Mouse (Mus musculus): ENCODE measurements at regions not wholly inside any gene's neighbourhood (a gene's known extent, or its start where the extent isn't known, plus 50 kb on each side); places are given as distances from the start of the nearest gene placed in this dataset.

DNA sequence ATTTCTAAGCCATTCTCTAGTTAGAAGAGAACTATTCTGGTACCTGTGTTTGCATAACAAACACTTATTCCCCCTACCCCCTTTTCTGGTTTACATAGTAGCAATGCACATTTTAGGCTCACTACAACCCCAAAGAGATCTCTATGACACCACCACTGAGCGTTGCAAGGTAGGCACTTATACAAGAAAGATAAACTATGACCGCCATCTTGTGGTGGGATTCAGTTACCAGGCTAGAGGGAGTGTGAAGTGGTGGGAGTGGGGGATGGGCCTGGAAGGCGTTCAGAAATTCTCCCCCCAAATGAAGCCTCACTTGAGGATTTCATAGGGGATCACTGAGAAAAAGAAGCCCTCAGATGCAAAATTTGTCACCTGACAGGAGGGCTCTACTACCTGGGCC lies 64.4 kb upstream of the Fst start:
- DNase-seq (ENCODE audit: low spot score) = no peak

- no peak for DNase-seq (ENCODE audit: low spot score)
Measured at GRCm38 (mm10) chr13:114526856-114527255, 68.1 kb upstream of the Fst start.

DNA sequence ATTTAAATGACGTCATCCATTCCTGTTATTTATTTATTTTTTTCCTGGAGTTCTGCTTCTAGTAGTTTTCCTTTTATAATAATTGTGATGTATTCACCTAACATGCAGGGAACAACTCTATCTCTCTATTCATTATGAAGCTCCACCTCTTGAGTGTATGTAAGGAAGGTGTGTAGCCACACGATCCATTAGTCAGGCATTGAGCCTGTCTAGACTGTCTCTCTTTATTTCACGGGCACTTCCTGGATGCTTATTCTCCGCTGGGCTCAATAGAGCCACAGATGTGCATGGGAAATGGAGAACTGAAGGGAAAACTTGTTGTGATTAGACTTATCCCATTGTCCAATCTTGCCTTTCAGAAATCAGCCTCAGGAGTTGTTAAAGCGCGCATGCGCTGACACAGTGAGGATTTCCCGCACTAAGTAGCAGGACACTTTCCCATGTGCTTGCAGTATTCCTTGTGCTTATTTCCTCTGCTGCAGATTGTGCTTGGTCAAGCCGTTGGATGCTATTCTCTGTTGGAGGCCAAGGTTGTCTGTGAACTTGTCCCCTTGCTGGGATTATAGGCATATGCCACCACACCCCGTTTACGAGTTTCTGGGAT lies 71.5 kb upstream of the Fst start:
- no peak for DNase-seq (ENCODE audit: low spot score)

DNA sequence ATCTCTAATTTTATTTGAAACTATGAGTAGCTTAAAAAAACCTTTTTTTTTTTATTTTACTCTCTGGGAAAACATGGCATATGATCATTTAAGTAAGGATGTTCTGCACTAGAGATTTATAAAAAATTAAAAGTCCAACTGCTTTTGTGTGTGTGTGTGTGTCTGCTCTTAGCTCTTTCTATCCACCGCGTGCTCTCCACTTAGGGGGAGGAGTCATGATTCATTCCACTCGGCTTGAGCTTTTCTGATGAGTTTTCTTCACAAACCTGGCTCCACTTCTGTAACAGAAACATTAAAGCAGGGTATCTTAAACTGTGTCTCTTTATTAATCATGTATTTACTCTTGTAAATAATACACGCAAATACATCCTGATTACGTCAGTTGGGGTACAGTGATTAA lies 73.0 kb upstream of the Fst start:
- no peak for DNase-seq (ENCODE audit: low spot score)

DNA sequence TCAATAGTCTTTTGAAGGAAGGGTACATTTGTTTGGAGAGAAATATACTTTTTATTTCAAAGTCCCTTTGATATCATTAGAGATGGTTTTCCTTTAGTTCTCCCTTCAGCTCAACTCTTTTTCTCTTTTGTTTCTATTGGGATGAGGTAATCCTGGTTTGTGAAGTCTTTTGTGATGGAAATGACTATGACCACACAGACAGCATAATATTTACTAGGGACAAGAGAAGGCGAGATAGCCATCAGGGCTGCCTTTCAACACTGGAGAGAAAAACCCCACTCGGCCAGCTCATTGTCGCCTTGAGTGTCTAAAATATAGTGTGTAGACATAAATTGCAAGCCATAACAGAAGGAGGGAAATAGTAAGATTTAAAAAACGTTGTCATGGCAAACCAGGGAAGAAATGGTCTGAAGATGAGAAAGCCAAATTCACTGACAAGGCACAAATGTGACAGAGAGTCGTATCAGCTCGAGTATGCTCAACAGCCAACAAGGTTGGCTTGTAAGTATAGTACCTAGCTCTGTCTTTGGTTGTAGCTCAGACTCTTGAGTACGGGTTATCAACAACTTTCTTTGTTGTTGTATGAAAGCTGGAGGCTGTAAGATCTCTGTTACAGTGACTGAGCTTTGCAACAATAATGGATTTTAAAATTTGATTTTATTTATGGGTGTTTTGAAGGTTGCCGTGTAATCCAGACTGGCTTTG lies 73.8 kb upstream of the Fst start:
- no peak for DNase-seq (ENCODE audit: low spot score)

DNA sequence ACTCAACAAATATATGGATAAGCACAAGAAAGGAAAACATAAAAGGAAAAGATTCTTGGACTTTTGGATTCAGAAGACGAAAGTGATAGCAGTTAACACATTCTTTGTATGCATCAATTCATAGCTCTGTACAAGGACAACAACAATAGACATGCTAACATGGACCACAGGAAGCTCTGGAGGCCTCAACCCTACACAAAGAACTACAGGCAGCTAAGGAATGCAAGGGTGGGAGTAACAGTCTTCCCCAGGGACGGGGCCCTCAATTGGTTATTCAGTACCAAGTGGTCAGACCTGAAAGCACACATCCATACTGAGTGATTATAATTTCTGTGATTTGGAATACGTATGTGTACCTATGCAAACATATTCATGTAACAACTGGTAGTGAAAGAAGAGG lies 75.8 kb upstream of the Fst start:
- no peak for DNase-seq (ENCODE audit: low spot score)

- no peak for DNase-seq (ENCODE audit: low spot score)
Measured at GRCm38 (mm10) chr13:114535721-114536120, 77.0 kb upstream of the Fst start.

GRCm38 (mm10) chr13:114571731-114572130 lies 113.0 kb upstream of the Fst start:
- no peak for DNase-seq (ENCODE audit: low spot score)

DNA sequence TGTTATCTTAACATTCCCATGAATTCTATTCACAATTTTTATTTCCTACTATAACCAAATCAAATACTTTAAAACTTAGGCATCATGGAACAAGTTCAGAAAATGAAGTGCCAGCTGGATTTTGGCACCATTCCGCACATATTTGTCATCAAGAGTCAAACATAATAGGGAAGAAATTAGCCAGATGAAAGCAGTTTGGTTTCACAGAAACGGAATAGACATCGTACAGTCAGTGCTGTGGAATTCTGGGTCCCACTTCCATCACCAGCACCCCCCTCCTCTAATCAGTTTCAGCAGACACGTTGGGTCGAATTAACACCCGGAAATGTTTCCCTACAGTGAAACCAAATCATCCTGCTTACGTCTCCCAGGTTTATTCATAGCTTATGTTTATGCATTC lies 125.8 kb upstream of the Fst start:
- DNase-seq (ENCODE audit: low spot score) = no peak

GRCm38 (mm10) chr13:114587621-114588020 lies 128.9 kb upstream of the Fst start:
- DNase-seq (ENCODE audit: low spot score) = no peak

DNA sequence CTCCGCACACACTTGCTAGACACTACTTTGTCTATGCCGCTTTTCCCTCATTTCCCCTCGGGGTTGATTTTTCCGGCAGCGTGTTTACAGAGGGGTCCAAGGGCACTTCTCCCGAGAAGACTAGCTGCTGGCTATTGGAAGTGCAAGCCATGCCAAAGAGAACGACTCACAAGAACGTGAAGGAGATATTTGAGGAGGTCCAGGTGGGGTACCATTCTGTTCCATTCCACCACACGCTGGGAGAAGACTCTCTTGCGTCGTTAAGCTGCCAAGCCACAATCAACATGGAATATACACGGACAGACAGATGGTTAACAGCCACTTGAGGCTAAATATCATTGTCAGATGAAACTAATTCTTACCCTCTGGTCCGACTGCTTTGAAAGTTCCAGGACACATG lies 144.6 kb upstream of the Fst start:
- DNase-seq (ENCODE audit: low spot score) = no peak

- no peak for DNase-seq (ENCODE audit: low spot score)
Measured at GRCm38 (mm10) chr13:114604037-114604694, 145.4 kb upstream of the Fst start.

GRCm38 (mm10) chr13:114613909-114614308 lies 155.2 kb upstream of the Fst start:
- DNase-seq (ENCODE audit: low spot score) = no peak

- no peak for DNase-seq (ENCODE audit: low spot score)
Measured at GRCm38 (mm10) chr13:114619416-114619815, 160.7 kb upstream of the Fst start.

- DNase-seq (ENCODE audit: low spot score) = no peak
Measured at GRCm38 (mm10) chr13:114636731-114637130, 178.0 kb upstream of the Fst start.

DNA sequence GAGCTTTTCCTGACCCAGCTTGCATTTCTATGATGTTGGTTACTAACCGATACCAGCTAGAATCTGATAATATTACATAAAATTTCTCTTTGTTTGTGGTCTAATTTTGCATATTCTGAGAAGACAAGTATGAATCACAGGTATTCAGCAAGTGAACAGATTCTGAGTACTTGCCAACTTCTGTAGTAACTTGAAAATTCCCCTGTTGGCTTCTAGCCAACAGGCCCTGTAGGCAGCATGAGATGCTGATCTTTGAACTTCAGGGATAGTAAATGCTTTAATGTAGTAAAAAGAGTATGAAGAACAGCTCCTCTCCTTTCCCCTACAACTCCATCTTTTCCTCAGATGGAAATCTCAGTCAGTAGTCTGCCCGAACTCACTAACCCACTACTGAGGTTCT lies 178.5 kb upstream of the Mocs2 start:
- DNase-seq (ENCODE audit: low spot score) = no peak

DNA sequence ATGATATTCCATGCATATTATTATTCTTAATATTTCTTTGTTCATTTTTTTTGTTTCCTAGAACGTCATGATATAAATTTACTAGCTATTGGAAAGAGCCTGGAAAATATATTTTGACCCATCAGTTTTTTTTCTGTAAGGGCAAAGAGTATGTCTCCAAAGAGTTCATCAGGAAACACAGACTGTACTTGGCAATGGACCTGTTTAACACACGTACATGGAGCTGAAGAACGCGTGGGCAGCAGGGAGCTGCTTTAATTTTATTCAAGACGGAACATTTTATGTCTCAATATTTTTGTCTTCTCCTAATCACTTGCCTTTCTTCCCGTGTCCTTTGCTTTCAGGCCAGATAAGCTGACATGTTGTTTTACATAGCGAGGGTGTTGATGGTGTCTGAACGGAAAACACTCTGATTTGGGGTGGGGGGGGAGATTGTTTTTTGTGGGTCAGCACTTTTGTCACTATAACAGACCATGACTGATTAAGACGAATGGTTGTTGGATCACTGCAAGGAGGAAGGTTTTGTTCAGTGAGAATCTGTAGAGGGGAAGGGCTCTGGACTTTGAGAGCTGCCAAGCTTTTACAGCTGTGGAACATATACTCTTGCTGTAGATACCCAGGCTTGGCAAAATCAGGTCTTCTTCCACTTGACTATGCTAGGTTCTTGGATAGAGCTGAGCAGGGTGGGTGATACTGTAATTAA lies 176.2 kb upstream of the Mocs2 start:
- no peak for DNase-seq (ENCODE audit: low spot score)

DNA sequence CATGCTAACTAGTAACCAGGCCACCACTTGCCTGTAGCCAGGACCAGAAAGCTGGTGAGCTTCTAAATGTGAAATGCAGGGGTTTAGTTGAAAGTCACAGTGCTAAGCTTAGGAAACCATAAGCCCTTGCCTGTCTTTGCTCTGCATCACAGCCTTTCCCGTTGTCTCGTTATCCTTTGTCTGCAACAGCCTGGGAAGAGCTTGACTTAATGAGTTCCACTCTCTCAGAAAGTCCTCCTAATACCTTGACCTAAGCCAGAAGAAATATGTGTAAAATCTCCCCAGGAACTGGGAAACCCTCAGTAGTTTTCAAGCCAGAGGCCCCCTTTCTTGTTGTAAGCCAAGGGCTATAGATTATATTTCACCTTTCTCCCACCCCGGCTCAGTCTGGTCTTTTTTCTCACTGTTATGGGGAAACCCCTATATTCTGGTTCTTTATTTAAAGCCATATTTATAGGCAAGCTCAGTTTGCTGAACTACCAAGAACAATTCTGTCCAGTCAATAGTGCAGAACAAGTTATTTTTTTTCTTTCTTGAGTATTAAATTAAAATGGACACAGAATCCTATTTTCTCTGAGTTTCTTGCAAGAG lies 175.0 kb upstream of the Mocs2 start:
- DNase-seq (ENCODE audit: low spot score) = no peak

GRCm38 (mm10) chr13:114643521-114643920 lies 174.5 kb upstream of the Mocs2 start:
- DNase-seq (ENCODE audit: low spot score) = no peak

DNA sequence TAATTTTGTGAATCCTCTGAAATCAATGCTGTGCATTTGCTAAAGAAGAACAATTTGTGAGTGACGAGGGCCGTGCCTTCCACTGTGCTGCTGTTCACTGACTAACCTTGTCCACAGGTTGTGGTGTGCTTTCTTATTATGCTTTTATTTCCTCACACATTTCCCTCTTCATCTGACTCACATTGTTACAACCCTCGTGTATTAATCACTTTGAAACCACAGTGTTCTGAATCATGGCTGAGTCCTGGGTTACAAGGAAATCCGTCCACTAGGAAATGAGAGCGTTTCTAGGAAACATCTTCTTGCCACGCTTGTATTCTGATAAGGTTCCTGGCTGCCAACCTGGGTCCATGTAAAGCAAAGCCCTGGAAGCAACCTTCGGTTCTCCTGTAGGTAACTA lies 163.8 kb upstream of the Mocs2 start:
- no peak for DNase-seq (ENCODE audit: low spot score)

- DNase-seq (ENCODE audit: low spot score) = no peak
Measured at GRCm38 (mm10) chr13:114654953-114655586, 163.0 kb upstream of the Mocs2 start.

DNA sequence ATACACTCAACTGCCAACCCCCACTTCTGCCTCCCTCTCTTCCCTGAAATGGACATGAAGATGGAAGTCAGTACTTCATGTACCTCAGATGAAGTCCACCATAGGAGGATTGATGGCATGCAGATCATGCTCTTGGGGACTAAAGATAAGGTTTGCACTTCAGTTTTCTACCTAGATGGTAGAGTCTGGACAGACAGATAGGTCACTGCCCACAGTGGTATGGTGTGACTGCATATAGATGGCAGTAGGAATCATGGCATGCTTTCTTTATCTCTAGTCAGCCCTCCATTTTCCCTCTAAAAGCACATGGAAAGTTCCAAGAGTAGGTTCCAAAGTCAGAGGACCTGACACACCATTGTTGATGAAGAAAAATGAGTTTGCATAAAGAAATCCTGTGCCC lies 145.6 kb upstream of the Mocs2 start:
- DNase-seq (ENCODE audit: low spot score) = no peak
